Mouse (Mus musculus) megakaryocyte, embryonic 14.5 days (primary cell): ENCODE results near the gene 2510039O18Rik. TPM values are rescaled to one million over a fixed set of nuclear protein-coding genes. Genes with fewer than 3 reads are reported as not detected.

Source experiments
- H3K27me3 ChIP-seq: replicated peaks from 2 replicates; pipeline ENCODE3; 2012; ENCODE audit warnings: inconsistent platforms
- H3K36me3 ChIP-seq: replicated peaks from 2 replicates; pipeline ENCODE3; 2012; ENCODE audit warnings: low read length, inconsistent platforms, mixed read lengths
- H3K4me1 ChIP-seq: 2 replicates; pipeline ENCODE4 v1.6.1; 2012; ENCODE audit warnings: inconsistent platforms
- H3K4me3 ChIP-seq: replicated peaks from 2 replicates; pipeline ENCODE3; 2012; ENCODE audit warnings: moderate library complexity, mild to moderate bottlenecking, inconsistent platforms
- H3K9me3 ChIP-seq: 2 replicates; pipeline ENCODE4 v1.6.1; 2012; ENCODE audit warnings: inconsistent platforms
- FLI1 ChIP-seq: IDR thresholded peaks from 2 replicates; pipeline ENCODE4 v1.6.1; 2012; ENCODE audit warnings: low read length, inconsistent platforms, mixed read lengths
- GATA1 ChIP-seq: IDR thresholded peaks from 3 replicates; pipeline ENCODE4 v1.6.1; 2012; ENCODE audit warnings: mixed read lengths, low read length, inconsistent platforms, borderline replicate concordance
- polyA plus RNA-seq: library from polyadenylated mRNA; stranded (reverse); fragments of >175 nt; gene quantifications from 2 replicates; pipeline ENCODE4 v1.2.3, GENCODE M21; 2012; ENCODE audit warnings: low replicate concordance; ENCODE audit not compliant: insufficient read depth

The 2510039O18Rik gene
- polyA plus RNA-seq, 1 experiment = 87.3 TPM

GRCm38 (mm10) chr4:147957141-147957540 lies 16.4 kb downstream of the 2510039O18Rik start:
- Histone ChIP-seq H3K27me3 (peaks cover 21% of the 10 kb centered on the region), H3K36me3 (peaks cover 2% of the 10 kb centered on the region), H3K4me3 (no peak overlapping the region), H3K9me3 (no peaks in the 10 kb centered on the region), H3K4me1 (peaks cover 8% of the 10 kb centered on the region)
- TF ChIP-seq FLI1 (no peak), GATA1 (no peak)

DNA sequence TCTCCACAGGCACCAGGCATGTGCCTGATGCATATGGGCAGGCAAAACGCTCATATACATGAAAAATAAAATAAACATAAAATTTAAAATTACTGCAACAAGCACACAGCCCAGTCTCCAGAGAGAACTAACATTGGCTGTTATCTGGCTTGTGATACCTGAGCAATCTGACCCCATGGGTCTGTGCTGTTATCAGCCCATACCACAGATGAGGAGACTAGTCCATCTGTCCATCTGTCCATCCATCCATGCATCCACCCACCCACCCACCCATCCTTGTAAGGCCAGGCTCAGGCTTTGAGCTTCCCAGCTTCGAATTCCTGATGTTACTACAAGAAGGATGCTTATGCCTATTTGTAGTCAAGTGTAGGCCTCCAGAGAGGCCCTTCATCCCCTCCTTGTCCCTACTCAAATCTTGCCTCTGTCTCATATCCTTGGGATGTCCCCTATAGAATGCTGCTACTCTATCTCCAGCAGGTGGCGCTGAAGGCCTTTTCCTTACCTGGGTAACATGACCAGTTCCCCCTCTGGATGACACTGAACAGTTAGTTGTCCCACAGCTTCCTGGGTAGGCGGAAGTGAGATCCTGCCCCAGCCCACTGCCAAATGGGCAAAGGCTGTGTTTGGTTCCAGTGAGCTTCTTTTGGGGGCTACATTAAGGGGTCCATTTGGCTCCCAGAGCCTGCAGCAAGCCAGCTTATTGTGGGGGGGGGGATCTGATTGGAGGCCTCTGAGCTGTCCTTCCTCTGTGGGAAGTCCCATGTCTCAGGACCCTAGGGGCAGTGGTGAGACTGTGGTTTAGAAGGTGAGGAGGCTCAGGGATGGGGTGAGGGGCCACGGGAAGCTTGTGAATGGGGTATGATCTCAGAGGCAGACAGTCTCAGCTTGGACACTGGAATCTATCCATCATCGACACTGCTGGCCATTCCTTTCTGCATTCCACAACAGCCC lies 19.5 kb downstream of the 2510039O18Rik start:
- H3K4me1 ChIP-seq = peaks cover 23% of the 10 kb centered on the region
- H3K27me3 ChIP-seq = peaks cover 37% of the 10 kb centered on the region
- TF ChIP-seq FLI1 (no peak), GATA1 (no peak)
- no peak overlapping the region for H3K4me3 ChIP-seq
- H3K9me3 ChIP-seq = no peaks in the 10 kb centered on the region
- no peaks in the 10 kb centered on the region for H3K36me3 ChIP-seq

GRCm38 (mm10) chr4:147962781-147963180 lies 22.1 kb downstream of the 2510039O18Rik start:
- H3K4me1 ChIP-seq = peaks cover 23% of the 10 kb centered on the region
- H3K36me3 ChIP-seq = no peaks in the 10 kb centered on the region
- H3K9me3 ChIP-seq = no peaks in the 10 kb centered on the region
- H3K27me3 ChIP-seq = peaks cover 51% of the 10 kb centered on the region
- TF ChIP-seq GATA1 = no peak
- no peak for TF ChIP-seq FLI1
- no peak overlapping the region for H3K4me3 ChIP-seq

DNA sequence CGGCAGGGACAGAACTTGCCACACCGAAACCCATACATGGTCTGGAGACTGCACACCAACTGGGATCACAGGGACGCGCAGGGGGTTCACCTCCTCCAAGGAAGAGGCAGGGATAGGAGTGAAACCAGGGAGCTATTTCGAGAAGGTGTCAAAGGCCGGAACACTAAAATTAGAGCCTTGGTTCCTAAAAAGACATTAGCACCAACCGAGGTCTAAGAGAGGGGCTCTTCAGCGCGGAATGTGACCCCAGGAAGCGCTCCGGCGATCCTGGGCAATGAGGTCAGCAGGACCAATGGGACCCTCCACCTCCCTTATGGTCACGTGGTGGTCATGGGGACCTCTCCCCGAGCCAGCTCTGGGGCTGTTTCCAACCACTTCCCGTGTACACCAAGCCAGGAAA lies 22.9 kb downstream of the 2510039O18Rik start:
- Histone ChIP-seq H3K4me3 (no peak overlapping the region), H3K4me1 (peaks cover 23% of the 10 kb centered on the region), H3K36me3 (no peaks in the 10 kb centered on the region)

DNA sequence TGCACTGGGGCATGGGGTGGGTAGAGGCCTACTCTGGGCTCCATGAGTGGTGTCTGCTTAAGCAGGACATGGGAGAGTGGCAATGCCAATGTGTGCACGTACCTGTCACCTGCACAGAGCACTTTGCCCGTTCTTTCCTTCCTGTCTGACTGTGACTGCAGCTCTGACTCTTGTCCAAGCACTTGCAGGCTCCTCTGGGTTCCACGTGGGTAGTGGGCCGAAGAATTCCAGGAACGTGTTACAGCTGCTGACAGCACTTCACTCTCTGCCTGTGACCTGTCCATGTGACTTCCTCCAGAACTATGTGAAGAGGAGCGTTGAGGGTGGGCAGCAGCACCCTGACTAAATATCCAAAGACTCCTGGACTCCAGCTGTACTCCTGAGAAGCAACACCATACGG lies 25.0 kb downstream of the 2510039O18Rik start:
- Histone ChIP-seq H3K36me3 (no peaks in the 10 kb centered on the region), H3K27me3 (peaks cover 53% of the 10 kb centered on the region)

More for the DNA sequence above, 22.9 kb downstream of the 2510039O18Rik start:
- Histone ChIP-seq H3K9me3 (no peaks in the 10 kb centered on the region), H3K27me3 (peaks cover 52% of the 10 kb centered on the region)
- TF ChIP-seq FLI1 (no peak), GATA1 (no peak)

GRCm38 (mm10) chr4:147968816-147969215 lies 28.1 kb downstream of the 2510039O18Rik start:
- Histone ChIP-seq H3K9me3 (peaks cover 8% of the 10 kb centered on the region), H3K4me1 (peaks cover 1% of the 10 kb centered on the region; the same call in 1 of the 2 replicates), H3K4me3 (no peak overlapping the region), H3K36me3 (no peaks in the 10 kb centered on the region), H3K27me3 (peaks cover 36% of the 10 kb centered on the region)
- TF ChIP-seq GATA1 (no peak), FLI1 (no peak)

More for the DNA sequence above, 25.0 kb downstream of the 2510039O18Rik start:
- H3K4me3 ChIP-seq = no peak overlapping the region
- TF ChIP-seq FLI1 (no peak), GATA1 (no peak)
- H3K4me1 ChIP-seq = peaks cover 16% of the 10 kb centered on the region
- H3K9me3 ChIP-seq = no peaks in the 10 kb centered on the region

GRCm38 (mm10) chr4:147969337-147969736 lies 28.6 kb downstream of the 2510039O18Rik start:
- Histone ChIP-seq H3K27me3 (peaks cover 32% of the 10 kb centered on the region), H3K4me1 (no peaks in the 10 kb centered on the region), H3K4me3 (no peak overlapping the region), H3K9me3 (peaks cover 12% of the 10 kb centered on the region), H3K36me3 (no peaks in the 10 kb centered on the region)
- TF ChIP-seq GATA1 (no peak), FLI1 (no peak)

DNA sequence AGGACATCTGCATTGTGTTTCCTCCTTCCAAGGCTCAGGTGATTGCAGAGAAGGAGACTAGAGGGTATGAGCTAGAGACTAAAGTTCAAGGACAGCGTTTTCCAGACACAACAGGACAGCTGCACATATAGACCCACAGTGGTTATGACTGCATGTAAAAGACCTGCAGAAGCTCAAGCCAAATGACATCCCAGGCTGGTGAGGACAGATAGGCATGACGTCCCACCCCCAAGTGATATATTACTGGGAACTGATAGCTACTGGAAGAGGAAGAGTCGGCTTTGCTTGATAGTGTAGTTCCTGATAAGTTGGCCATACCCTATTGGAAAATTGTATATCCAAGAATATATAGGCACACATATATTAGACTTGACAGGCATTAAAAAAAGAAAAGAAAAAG lies 35.5 kb downstream of the 2510039O18Rik start:
- Histone ChIP-seq H3K36me3 (no peaks in the 10 kb centered on the region), H3K27me3 (peaks cover 12% of the 10 kb centered on the region), H3K4me3 (no peak overlapping the region), H3K4me1 (no peaks in the 10 kb centered on the region), H3K9me3 (peaks cover 28% of the 10 kb centered on the region)
- no peak for TF ChIP-seq FLI1
- no peak for TF ChIP-seq GATA1

DNA sequence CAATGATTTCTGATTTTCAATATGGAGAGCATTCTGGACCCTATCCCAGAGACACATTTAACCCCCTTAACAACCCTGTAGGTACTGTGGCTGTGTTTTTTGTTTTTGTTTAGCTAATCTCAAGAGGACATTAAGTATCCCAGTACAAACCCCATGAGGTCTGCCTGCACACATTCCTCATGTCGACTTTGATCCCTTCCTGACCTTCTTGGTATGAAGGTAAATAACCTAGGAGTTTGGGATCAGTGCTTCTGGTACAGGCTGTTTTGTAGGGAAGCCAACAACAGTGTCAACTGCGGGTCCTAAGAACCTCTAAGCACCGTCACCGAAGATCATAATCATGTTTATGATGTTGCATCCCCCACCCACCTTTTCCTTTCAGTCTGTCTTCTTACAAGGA lies 37.0 kb downstream of the 2510039O18Rik start:
- H3K27me3 ChIP-seq = peaks cover 15% of the 10 kb centered on the region
- peaks cover 28% of the 10 kb centered on the region for H3K9me3 ChIP-seq
- H3K4me3 ChIP-seq = no peak overlapping the region
- no peaks in the 10 kb centered on the region for H3K4me1 ChIP-seq
- no peaks in the 10 kb centered on the region for H3K36me3 ChIP-seq
- no peak for TF ChIP-seq GATA1
- no peak for TF ChIP-seq FLI1

DNA sequence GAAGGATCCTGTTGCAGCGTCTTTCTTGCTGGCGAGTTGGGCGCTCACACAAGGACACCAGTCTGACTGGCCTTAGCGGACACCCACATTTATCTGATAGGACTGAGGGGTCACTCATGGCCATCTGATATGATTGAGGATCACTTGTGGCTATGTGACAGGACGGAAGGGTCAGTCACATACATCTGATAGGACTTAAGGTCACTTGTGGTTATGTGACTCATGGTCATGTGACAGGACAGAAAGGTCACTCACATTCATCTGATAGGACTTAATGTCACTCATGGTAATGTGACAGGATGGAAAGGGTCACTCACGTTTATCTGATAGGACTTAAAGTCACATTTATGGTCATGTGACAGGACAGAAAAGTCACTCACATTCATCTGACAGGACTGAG lies 37.7 kb downstream of the 2510039O18Rik start:
- Histone ChIP-seq H3K36me3 (no peaks in the 10 kb centered on the region), H3K4me1 (no peaks in the 10 kb centered on the region), H3K4me3 (no peak overlapping the region), H3K27me3 (peaks cover 14% of the 10 kb centered on the region), H3K9me3 (peaks cover 22% of the 10 kb centered on the region)
- TF ChIP-seq GATA1 = no peak
- TF ChIP-seq FLI1 = no peak
